Mouse (Mus musculus): ENCODE results near the gene Xrcc6.

DNA sequence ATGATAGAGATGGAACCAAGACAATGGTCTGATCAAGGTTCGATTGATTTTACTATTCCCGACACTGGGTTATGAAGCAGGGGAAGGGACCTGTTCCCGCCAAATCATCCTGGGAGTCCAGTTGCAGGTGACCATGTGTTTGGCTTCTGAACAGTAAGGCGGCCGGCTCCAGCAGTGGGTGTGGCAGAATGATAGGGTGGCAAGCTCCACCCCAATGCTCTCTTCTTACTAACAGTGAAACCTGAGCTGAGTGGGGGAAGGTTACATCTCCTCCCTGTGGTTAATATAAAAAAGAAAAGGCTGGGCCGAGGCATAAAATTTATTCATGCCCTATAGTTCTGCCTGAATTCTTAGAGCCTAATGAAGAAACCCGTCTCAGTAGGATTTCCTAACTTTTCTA is 18.5 kb upstream of the Xrcc6 start:
- TF ChIP-seq CTCF (IDR thresholded peaks at IDR 0.05; ENCODE audit: insufficient read depth, low read length), result no peak
- no peak for TF ChIP-seq POLR2A (IDR thresholded peaks at IDR 0.05; ENCODE audit: borderline replicate concordance, extremely low read depth, low read depth, low read length)
